Mouse (Mus musculus): ENCODE data around the gene Rassf1. TPM values are rescaled to one million over a fixed set of nuclear protein-coding genes. Genes with fewer than 3 reads are reported as not detected.

Gene Rassf1
- 44.2 and 46.5 TPM in 2 replicates for polyA plus RNA-seq (2015; fragmentation: Nextera tagmentation; extraction: Ambion mirVana)

- Histone ChIP-seq H3K36me3 (ENCODE audit: control insufficient read depth, insufficient read depth, low read length) (no peaks in the 10 kb centered on the region), H3K9ac (ENCODE audit: low read length) (peak within 1 kb of the TSS; percentile 59), H3K4me3 (ENCODE audit: low read depth, low read length) (peak within 1 kb of the TSS; percentile 46), H3K27ac (replicated peaks) (peak within 1 kb of the TSS; percentile 69), H3K27me3 (ENCODE audit: control insufficient read depth, insufficient read depth, low read length) (no peaks in the 10 kb centered on the region), H3K9me3 (ENCODE audit: control insufficient read depth, low read length) (no peaks in the 10 kb centered on the region), H3K4me1 (replicated peaks; ENCODE audit: control insufficient read depth, insufficient read depth) (peaks cover 19% of the 10 kb centered on the region), H3K4me2 (replicated peaks; ENCODE audit: low read depth) (peak within 1 kb of the TSS; percentile 78)
- DNase-seq (ENCODE audit: low spot score) (peak; percentile 80), ATAC-seq (ENCODE audit: low FRiP score, low TSS enrichment) (peak; percentile 43)
- 2% methylated on average over 62 of the region's 63 CpGs for WGBS
- TF ChIP-seq EP300 (optimal IDR thresholded peaks at IDR 0.05) (no peak), CTCF (IDR thresholded peaks at IDR 0.05; ENCODE audit: low read depth) (no peak)
These were observed at the start of gene Rassf1 for GRCm38 (mm10) chr9:107551117-107551889. Gene Rassf1, plus strand, starts transcription at chr9:107551555.

GRCm38 (mm10) chr9:107502131-107502846 lies 49.1 kb upstream of the Rassf1 start:
- H3K4me3 ChIP-seq (ENCODE audit: low read depth, low read length) = no peak overlapping the region
- no peaks in the 10 kb centered on the region for H3K4me1 ChIP-seq (replicated peaks; ENCODE audit: control insufficient read depth, insufficient read depth)
- no peaks in the 10 kb centered on the region for H3K9me3 ChIP-seq (ENCODE audit: control insufficient read depth, low read length)
- ATAC-seq (ENCODE audit: low FRiP score, low TSS enrichment) (no peak), DNase-seq (ENCODE audit: low spot score) (no peak)
- H3K27ac ChIP-seq (replicated peaks) = no peak overlapping the region
- H3K9ac ChIP-seq (ENCODE audit: low read length) = no peak overlapping the region
- H3K4me2 ChIP-seq (replicated peaks; ENCODE audit: low read depth) = no peak overlapping the region
- TF ChIP-seq CTCF (IDR thresholded peaks at IDR 0.05; ENCODE audit: low read depth) (no peak), EP300 (optimal IDR thresholded peaks at IDR 0.05) (no peak)
- H3K36me3 ChIP-seq (ENCODE audit: control insufficient read depth, insufficient read depth, low read length) = no peaks in the 10 kb centered on the region
- H3K27me3 ChIP-seq (ENCODE audit: control insufficient read depth, insufficient read depth, low read length) = no peaks in the 10 kb centered on the region
- WGBS = 87% methylated on average over 12 of the region's 12 CpGs

GRCm38 (mm10) chr9:107504662-107505537 lies 46.5 kb upstream of the Rassf1 start:
- Histone ChIP-seq H3K9ac (ENCODE audit: low read length) (no peak overlapping the region), H3K27ac (replicated peaks) (no peak overlapping the region), H3K4me1 (replicated peaks; ENCODE audit: control insufficient read depth, insufficient read depth) (no peaks in the 10 kb centered on the region), H3K27me3 (ENCODE audit: control insufficient read depth, insufficient read depth, low read length) (no peaks in the 10 kb centered on the region), H3K9me3 (ENCODE audit: control insufficient read depth, low read length) (no peaks in the 10 kb centered on the region), H3K36me3 (ENCODE audit: control insufficient read depth, insufficient read depth, low read length) (no peaks in the 10 kb centered on the region), H3K4me3 (ENCODE audit: low read depth, low read length) (no peak overlapping the region), H3K4me2 (replicated peaks; ENCODE audit: low read depth) (no peak overlapping the region)
- ATAC-seq (ENCODE audit: low FRiP score, low TSS enrichment) = no peak
- no peak for DNase-seq (ENCODE audit: low spot score)
- TF ChIP-seq EP300 (optimal IDR thresholded peaks at IDR 0.05) (no peak), CTCF (IDR thresholded peaks at IDR 0.05; ENCODE audit: low read depth) (no peak)
- WGBS = 78% methylated on average over 19 of the region's 19 CpGs

- H3K9me3 ChIP-seq (ENCODE audit: control insufficient read depth, low read length) = no peaks in the 10 kb centered on the region
- no peaks in the 10 kb centered on the region; the same call in 1 of the 2 replicates for H3K27me3 ChIP-seq (ENCODE audit: control insufficient read depth, insufficient read depth, low read length)
- no peaks in the 10 kb centered on the region for H3K4me1 ChIP-seq (replicated peaks; ENCODE audit: control insufficient read depth, insufficient read depth)
- H3K36me3 ChIP-seq (ENCODE audit: control insufficient read depth, insufficient read depth, low read length) = no peaks in the 10 kb centered on the region
- no peak overlapping the region for H3K4me3 ChIP-seq (ENCODE audit: low read depth, low read length)
- no peak overlapping the region for H3K27ac ChIP-seq (replicated peaks)
- 60% methylated on average over 10 of the region's 10 CpGs for WGBS
- no peak for DNase-seq (ENCODE audit: low spot score)
- no peak overlapping the region for H3K4me2 ChIP-seq (replicated peaks; ENCODE audit: low read depth)
- ATAC-seq (ENCODE audit: low FRiP score, low TSS enrichment) = no peak
- TF ChIP-seq CTCF (IDR thresholded peaks at IDR 0.05; ENCODE audit: low read depth) = no peak
- TF ChIP-seq EP300 (optimal IDR thresholded peaks at IDR 0.05) = no peak
- no peak overlapping the region for H3K9ac ChIP-seq (ENCODE audit: low read length)
These were observed 43.1 kb upstream of the Rassf1 start for GRCm38 (mm10) chr9:107508266-107508665.

- ATAC-seq (ENCODE audit: low FRiP score, low TSS enrichment) (no peak), DNase-seq (ENCODE audit: low spot score) (no peak)
- Histone ChIP-seq H3K9me3 (ENCODE audit: control insufficient read depth, low read length) (no peaks in the 10 kb centered on the region), H3K4me3 (ENCODE audit: low read depth, low read length) (no peak overlapping the region), H3K9ac (ENCODE audit: low read length) (no peak overlapping the region), H3K4me2 (replicated peaks; ENCODE audit: low read depth) (no peak overlapping the region), H3K27ac (replicated peaks) (no peak overlapping the region), H3K4me1 (replicated peaks; ENCODE audit: control insufficient read depth, insufficient read depth) (no peaks in the 10 kb centered on the region), H3K27me3 (ENCODE audit: control insufficient read depth, insufficient read depth, low read length) (no peaks in the 10 kb centered on the region; the same call in 1 of the 2 replicates), H3K36me3 (ENCODE audit: control insufficient read depth, insufficient read depth, low read length) (no peaks in the 10 kb centered on the region)
- 83% methylated on average over 14 of the region's 14 CpGs for WGBS
- TF ChIP-seq EP300 (optimal IDR thresholded peaks at IDR 0.05) (no peak), CTCF (IDR thresholded peaks at IDR 0.05; ENCODE audit: low read depth) (no peak)
These were observed 40.8 kb upstream of the Rassf1 start for GRCm38 (mm10) chr9:107510384-107511100.
